Mouse (Mus musculus): Measurements from ENCODE around the gene Samd3. TPM values are rescaled to one million over a fixed set of nuclear protein-coding genes. Genes with fewer than 3 reads are reported as not detected.

Samd3 gene
- polyA plus RNA-seq, 1 experiment from 2014 or later, result 0.51 TPM

GRCm38 (mm10) chr10:26249426-26250165 is 20.1 kb downstream of the Samd3 start:
- Histone ChIP-seq H3K9ac (no peak overlapping the region), H3K27ac (ENCODE audit: low read depth) (no peak overlapping the region), H3K4me3 (ENCODE audit: low read depth, low read length) (no peak overlapping the region), H3K4me2 (no peak overlapping the region), H3K9me3 (ENCODE audit: low read depth, low read length) (no peaks in the 10 kb centered on the region), H3K4me1 (ENCODE audit: insufficient read depth) (no peaks in the 10 kb centered on the region), H3K36me3 (ENCODE audit: insufficient read depth) (no peaks in the 10 kb centered on the region), H3K27me3 (ENCODE audit: insufficient read depth, low read length) (no peaks in the 10 kb centered on the region)
- no peak for ATAC-seq (ENCODE audit: insufficient read depth)
- DNase-seq, result no peak
- WGBS, result 77% methylated on average over 7 of the region's 7 CpGs
- TF ChIP-seq CTCF (IDR thresholded peaks at IDR 0.05; ENCODE audit: low read depth), result no peak

DNA sequence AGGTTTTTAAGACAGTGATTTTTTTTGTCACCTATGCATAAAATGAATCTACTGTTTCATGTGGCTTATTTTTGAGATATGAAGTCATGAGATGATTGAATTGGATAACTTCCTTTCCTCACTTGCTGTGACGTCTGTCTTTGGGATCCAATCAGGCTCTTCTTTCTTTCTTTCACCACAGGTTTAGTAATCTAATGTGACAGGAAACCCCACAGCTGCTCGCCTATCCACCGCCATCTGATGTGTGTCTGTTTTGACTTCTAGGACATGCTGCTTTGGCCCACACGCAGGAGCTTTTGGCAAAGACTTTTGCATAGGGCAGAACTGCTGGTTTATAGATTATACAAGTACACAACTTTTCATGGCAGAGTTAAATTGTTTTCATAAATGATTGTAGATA is 30.4 kb downstream of the Samd3 start:
- no peak overlapping the region for H3K4me2 ChIP-seq
- H3K9me3 ChIP-seq (ENCODE audit: low read depth, low read length), result no peaks in the 10 kb centered on the region
- H3K27ac ChIP-seq (ENCODE audit: low read depth), result 0 out of 2 replicates have a peak overlapping the region, but pooled peaks have one; percentile 13
- H3K36me3 ChIP-seq (ENCODE audit: insufficient read depth), result no peaks in the 10 kb centered on the region
- H3K9ac ChIP-seq, result no peak overlapping the region
- TF ChIP-seq CTCF (IDR thresholded peaks at IDR 0.05; ENCODE audit: low read depth), result no peak
- no peaks in the 10 kb centered on the region for H3K27me3 ChIP-seq (ENCODE audit: insufficient read depth, low read length)
- ATAC-seq (ENCODE audit: insufficient read depth), result peak; percentile 72
- H3K4me3 ChIP-seq (ENCODE audit: low read depth, low read length), result no peak overlapping the region
- 0 out of 2 replicates have a peak, but pooled peaks cover 2% of the 10 kb centered on the region for H3K4me1 ChIP-seq (ENCODE audit: insufficient read depth)
- DNase-seq, result peak; percentile 70
- 33% methylated on average over 4 of the region's 4 CpGs for WGBS

DNA sequence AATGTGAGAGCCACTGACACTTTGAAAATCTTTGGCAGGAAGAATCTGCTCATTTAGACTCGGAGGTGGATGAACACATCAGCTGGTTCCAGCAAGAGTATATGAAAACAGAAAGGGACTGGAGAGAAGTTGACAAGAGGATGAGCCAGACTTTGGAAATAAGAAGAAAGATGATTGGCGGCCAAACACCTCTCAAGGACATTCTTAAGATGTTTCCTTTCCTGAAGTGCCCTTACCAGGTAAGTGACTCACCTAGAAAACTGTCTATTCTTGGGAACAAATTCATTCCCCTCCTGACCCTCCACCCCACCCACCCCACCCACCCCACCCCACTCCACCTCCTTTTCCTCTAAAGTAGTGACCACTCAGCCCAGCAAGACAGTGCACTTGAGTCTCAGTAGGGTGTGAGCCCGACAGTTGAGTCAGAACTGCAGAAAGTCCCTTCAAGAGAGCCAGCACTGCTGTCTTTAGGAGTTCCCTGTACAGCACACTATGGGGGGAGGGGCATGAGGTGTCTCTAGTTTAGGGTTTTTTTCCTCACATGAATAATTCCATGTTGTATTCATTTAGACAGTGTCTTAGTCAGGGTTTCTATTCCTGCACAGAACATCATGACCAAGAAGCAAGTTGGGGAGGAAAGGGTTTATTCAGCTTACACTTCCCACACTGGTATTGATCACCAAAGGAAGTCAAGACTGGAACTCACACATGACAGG is 34.4 kb downstream of the Samd3 start:
- Histone ChIP-seq H3K27me3 (ENCODE audit: insufficient read depth, low read length) (no peaks in the 10 kb centered on the region), H3K4me2 (no peak overlapping the region), H3K9ac (no peak overlapping the region), H3K4me3 (ENCODE audit: low read depth, low read length) (no peak overlapping the region), H3K36me3 (ENCODE audit: insufficient read depth) (no peaks in the 10 kb centered on the region), H3K27ac (ENCODE audit: low read depth) (no peak overlapping the region), H3K4me1 (ENCODE audit: insufficient read depth) (no peaks in the 10 kb centered on the region), H3K9me3 (ENCODE audit: low read depth, low read length) (no peaks in the 10 kb centered on the region)
- no peak for DNase-seq
- WGBS, result 60% methylated on average over 3 of the region's 3 CpGs
- no peak for ATAC-seq (ENCODE audit: insufficient read depth)
- no peak for TF ChIP-seq CTCF (IDR thresholded peaks at IDR 0.05; ENCODE audit: low read depth)

- peaks cover 47% of the 10 kb centered on the region for H3K36me3 ChIP-seq (ENCODE audit: insufficient read depth)
- WGBS, result 88% methylated on average over 6 of the region's 6 CpGs
- no peak for ATAC-seq (ENCODE audit: insufficient read depth)
Measured at GRCm38 (mm10) chr10:26275414-26275813, 45.9 kb downstream of the Samd3 start.

DNA sequence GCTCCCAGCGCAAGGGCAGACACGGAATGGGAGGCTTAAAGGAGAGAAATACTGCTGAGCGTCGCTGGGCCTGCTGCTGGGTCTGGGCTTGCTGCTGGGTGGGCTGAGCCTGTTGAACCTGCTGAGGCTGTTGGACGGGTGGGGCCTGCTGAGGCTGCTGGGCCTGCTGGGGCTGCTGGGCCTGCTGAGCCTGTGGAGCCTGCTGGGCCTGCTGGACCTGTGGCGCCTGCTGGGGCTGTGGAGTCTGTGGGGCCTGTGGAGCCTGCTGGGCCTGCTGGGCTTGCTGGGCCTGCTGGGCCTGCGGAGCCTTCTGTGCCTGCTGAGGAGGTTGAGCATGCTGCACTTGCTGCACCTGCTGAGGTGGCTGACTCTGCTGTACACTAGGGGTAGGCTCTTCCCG is 50.5 kb downstream of the Samd3 start:
- peaks cover 55% of the 10 kb centered on the region for H3K36me3 ChIP-seq (ENCODE audit: insufficient read depth)

More at GRCm38 (mm10) chr10:26275414-26275813, 45.9 kb downstream of the Samd3 start:
- Histone ChIP-seq H3K4me2 (no peak overlapping the region), H3K9me3 (ENCODE audit: low read depth, low read length) (no peaks in the 10 kb centered on the region), H3K27ac (ENCODE audit: low read depth) (no peak overlapping the region), H3K4me1 (ENCODE audit: insufficient read depth) (no peaks in the 10 kb centered on the region), H3K9ac (no peak overlapping the region), H3K27me3 (ENCODE audit: insufficient read depth, low read length) (no peaks in the 10 kb centered on the region), H3K4me3 (ENCODE audit: low read depth, low read length) (no peak overlapping the region)
- DNase-seq, result no peak
- TF ChIP-seq CTCF (IDR thresholded peaks at IDR 0.05; ENCODE audit: low read depth), result no peak

DNA sequence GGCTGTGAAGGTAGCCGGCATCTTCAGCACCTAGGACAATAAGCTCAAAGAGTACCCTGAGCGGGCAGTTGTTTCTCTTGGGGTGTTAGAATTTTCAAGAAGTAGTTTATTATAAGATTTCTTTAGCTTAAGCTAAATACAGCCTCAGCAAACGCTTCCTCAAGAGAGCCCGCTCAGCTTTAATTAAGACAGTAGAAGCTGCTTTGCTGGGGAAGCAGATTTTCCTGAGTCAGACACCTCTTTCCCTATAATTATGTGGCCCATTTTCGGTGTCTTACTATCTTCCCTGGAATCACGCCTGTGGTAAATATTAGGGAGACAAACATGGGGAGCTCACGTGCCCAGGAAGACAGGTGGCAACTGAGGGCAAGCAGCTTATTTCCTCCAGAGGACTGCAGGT is 57.6 kb downstream of the Samd3 start:
- no peak for TF ChIP-seq CTCF (IDR thresholded peaks at IDR 0.05; ENCODE audit: low read depth)
- no peak overlapping the region for H3K4me3 ChIP-seq (ENCODE audit: low read depth, low read length)
- H3K4me2 ChIP-seq, result no peak overlapping the region
- H3K9ac ChIP-seq, result no peak overlapping the region
- DNase-seq (no peak), ATAC-seq (ENCODE audit: insufficient read depth) (no peak)
- H3K27me3 ChIP-seq (ENCODE audit: insufficient read depth, low read length), result no peaks in the 10 kb centered on the region
- WGBS, result 81% methylated on average over 7 of the region's 7 CpGs
- peaks cover 29% of the 10 kb centered on the region for H3K36me3 ChIP-seq (ENCODE audit: insufficient read depth)
- no peak overlapping the region for H3K27ac ChIP-seq (ENCODE audit: low read depth)
- no peaks in the 10 kb centered on the region for H3K4me1 ChIP-seq (ENCODE audit: insufficient read depth)
- H3K9me3 ChIP-seq (ENCODE audit: low read depth, low read length), result no peaks in the 10 kb centered on the region

More for the DNA sequence above, 50.5 kb downstream of the Samd3 start:
- no peak overlapping the region for H3K4me2 ChIP-seq
- 69% methylated on average over 8 of the region's 8 CpGs for WGBS
- no peak overlapping the region for H3K27ac ChIP-seq (ENCODE audit: low read depth)
- TF ChIP-seq CTCF (IDR thresholded peaks at IDR 0.05; ENCODE audit: low read depth), result no peak
- peak; percentile 5 for DNase-seq
- no peaks in the 10 kb centered on the region for H3K4me1 ChIP-seq (ENCODE audit: insufficient read depth)
- H3K4me3 ChIP-seq (ENCODE audit: low read depth, low read length), result no peak overlapping the region
- no peaks in the 10 kb centered on the region for H3K9me3 ChIP-seq (ENCODE audit: low read depth, low read length)
- no peak overlapping the region for H3K9ac ChIP-seq
- ATAC-seq (ENCODE audit: insufficient read depth), result peak; percentile 94
- H3K27me3 ChIP-seq (ENCODE audit: insufficient read depth, low read length), result no peaks in the 10 kb centered on the region

DNA sequence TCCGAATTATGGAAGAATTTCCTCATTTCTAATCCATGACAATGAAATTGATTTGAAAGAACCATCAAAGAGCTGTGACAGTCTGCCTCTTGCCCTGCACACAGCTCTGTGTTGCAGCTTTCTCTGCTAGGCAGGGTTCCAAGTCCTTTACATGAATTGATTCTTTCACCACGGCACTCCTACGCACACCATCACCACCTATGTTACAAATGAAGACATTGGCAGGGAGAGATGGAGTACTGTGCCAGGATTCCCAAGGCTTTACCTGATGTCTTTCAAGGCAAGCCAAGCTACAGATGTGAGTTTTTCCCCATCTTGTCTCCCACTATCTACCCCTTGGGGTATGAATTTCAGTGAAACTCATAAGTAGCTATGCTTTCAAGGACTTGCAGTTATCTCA is 67.7 kb downstream of the Samd3 start:
- Histone ChIP-seq H3K4me1 (ENCODE audit: insufficient read depth) (no peaks in the 10 kb centered on the region), H3K9me3 (ENCODE audit: low read depth, low read length) (no peaks in the 10 kb centered on the region), H3K36me3 (ENCODE audit: insufficient read depth) (peaks cover 31% of the 10 kb centered on the region), H3K4me3 (ENCODE audit: low read depth, low read length) (no peak overlapping the region), H3K27ac (ENCODE audit: low read depth) (no peak overlapping the region), H3K9ac (no peak overlapping the region), H3K4me2 (no peak overlapping the region), H3K27me3 (ENCODE audit: insufficient read depth, low read length) (no peaks in the 10 kb centered on the region)
- TF ChIP-seq CTCF (IDR thresholded peaks at IDR 0.05; ENCODE audit: low read depth), result no peak
- ATAC-seq (ENCODE audit: insufficient read depth), result no peak; the same call in 1 of the 2 replicates
- 73% methylated on average over 3 of the region's 3 CpGs for WGBS
- peak; percentile 22 for DNase-seq

All from lung, embryonic 14.5 days (tissue).